Mouse (Mus musculus): ENCODE measurements around the gene Slc27a2. TPM values are rescaled to one million over a fixed set of nuclear protein-coding genes. Genes with fewer than 3 reads are reported as not detected.
"Not testable (repeated sequence)": the region's sequence is repeated elsewhere in the genome, so short reads cannot be mapped to it uniquely, and the experiment has no call there.

Gene Slc27a2
- polyA plus RNA-seq, 1 experiment from 2014 or later = 0.11 TPM

- H3K9me3 ChIP-seq (replicated peaks) = no peaks in the 10 kb centered on the region
- WGBS = 87% methylated on average over 20 of the region's 20 CpGs
- DNase-seq (ENCODE audit: low spot score) = no peak
- H3K4me1 ChIP-seq = peaks cover 10% of the 10 kb centered on the region
- no peaks in the 10 kb centered on the region for H3K27me3 ChIP-seq (ENCODE audit: low read depth, poor library complexity, severe bottlenecking)
- no peaks in the 10 kb centered on the region for H3K36me3 ChIP-seq
- no peak overlapping the region for H3K27ac ChIP-seq
- no peak overlapping the region for H3K4me3 ChIP-seq
These were observed 45.4 kb downstream of the Slc27a2 start for GRCm38 (mm10) chr2:126597279-126598241.

- DNase-seq (ENCODE audit: low spot score) = no peak
- no peaks in the 10 kb centered on the region for H3K27me3 ChIP-seq (ENCODE audit: low read depth, poor library complexity, severe bottlenecking)
- H3K27ac ChIP-seq = no peak overlapping the region
- peaks cover 10% of the 10 kb centered on the region for H3K4me1 ChIP-seq
- no peaks in the 10 kb centered on the region for H3K9me3 ChIP-seq (replicated peaks)
- WGBS = 55% methylated on average over 2 of the region's 2 CpGs
- no peaks in the 10 kb centered on the region for H3K36me3 ChIP-seq
- no peak overlapping the region for H3K4me3 ChIP-seq
These were observed 46.2 kb downstream of the Slc27a2 start for GRCm38 (mm10) chr2:126598359-126598758.

- 19% methylated on average over 3 of the region's 3 CpGs for WGBS
- no peak overlapping the region for H3K4me3 ChIP-seq
- H3K27me3 ChIP-seq (ENCODE audit: low read depth, poor library complexity, severe bottlenecking) = no peaks in the 10 kb centered on the region
- H3K9me3 ChIP-seq (replicated peaks) = no peaks in the 10 kb centered on the region
- H3K36me3 ChIP-seq = no peaks in the 10 kb centered on the region
- no peak overlapping the region for H3K27ac ChIP-seq
- DNase-seq (ENCODE audit: low spot score) = no peak
- H3K4me1 ChIP-seq = peaks cover 9% of the 10 kb centered on the region
These were observed 46.8 kb downstream of the Slc27a2 start for GRCm38 (mm10) chr2:126599005-126599404.

- DNase-seq (ENCODE audit: low spot score) = no peak
- no peak overlapping the region for H3K27ac ChIP-seq
- no peaks in the 10 kb centered on the region for H3K36me3 ChIP-seq
- 90% methylated on average over 14 of the region's 14 CpGs for WGBS
- peaks cover 5% of the 10 kb centered on the region for H3K4me1 ChIP-seq
- H3K4me3 ChIP-seq = no peak overlapping the region
- H3K27me3 ChIP-seq (ENCODE audit: low read depth, poor library complexity, severe bottlenecking) = no peaks in the 10 kb centered on the region
- H3K9me3 ChIP-seq (replicated peaks) = no peaks in the 10 kb centered on the region
These were observed 48.3 kb downstream of the Slc27a2 start for GRCm38 (mm10) chr2:126600533-126600932.

- H3K4me3 ChIP-seq = no peak overlapping the region
- no peak overlapping the region for H3K27ac ChIP-seq
- H3K27me3 ChIP-seq (ENCODE audit: low read depth, poor library complexity, severe bottlenecking) = no peaks in the 10 kb centered on the region
- H3K36me3 ChIP-seq = no peaks in the 10 kb centered on the region
- H3K4me1 ChIP-seq = peaks cover 5% of the 10 kb centered on the region
- no peaks in the 10 kb centered on the region for H3K9me3 ChIP-seq (replicated peaks)
- 89% methylated on average over 14 of the region's 14 CpGs for WGBS
- DNase-seq (ENCODE audit: low spot score) = no peak
These were observed 49.9 kb downstream of the Slc27a2 start for GRCm38 (mm10) chr2:126601918-126602600.

- 89% methylated on average over 15 of the region's 15 CpGs for WGBS
- Histone ChIP-seq H3K4me3 (no peak overlapping the region), H3K4me1 (no peaks in the 10 kb centered on the region), H3K9me3 (replicated peaks) (no peaks in the 10 kb centered on the region), H3K36me3 (no peaks in the 10 kb centered on the region), H3K27ac (no peak overlapping the region), H3K27me3 (ENCODE audit: low read depth, poor library complexity, severe bottlenecking) (no peaks in the 10 kb centered on the region)
- DNase-seq (ENCODE audit: low spot score) = no peak
These were observed 54.0 kb downstream of the Slc27a2 start for GRCm38 (mm10) chr2:126606061-126606687.

- no peak for DNase-seq (ENCODE audit: low spot score)
- no peak overlapping the region for H3K4me3 ChIP-seq
- no peaks in the 10 kb centered on the region for H3K36me3 ChIP-seq
- H3K27ac ChIP-seq = no peak overlapping the region
- H3K4me1 ChIP-seq = no peaks in the 10 kb centered on the region
- no peaks in the 10 kb centered on the region for H3K9me3 ChIP-seq (replicated peaks)
- 81% methylated on average over 4 of the region's 4 CpGs for WGBS
- no peaks in the 10 kb centered on the region for H3K27me3 ChIP-seq (ENCODE audit: low read depth, poor library complexity, severe bottlenecking)
These were observed 54.5 kb downstream of the Slc27a2 start for GRCm38 (mm10) chr2:126606688-126607062.

- DNase-seq (ENCODE audit: low spot score) = no peak
- Histone ChIP-seq H3K9me3 (replicated peaks) (no peaks in the 10 kb centered on the region), H3K36me3 (no peaks in the 10 kb centered on the region), H3K27ac (no peak overlapping the region), H3K4me3 (no peak overlapping the region), H3K27me3 (ENCODE audit: low read depth, poor library complexity, severe bottlenecking) (no peaks in the 10 kb centered on the region), H3K4me1 (no peaks in the 10 kb centered on the region)
- 83% methylated on average over 10 of the region's 10 CpGs for WGBS
These were observed 55.5 kb downstream of the Slc27a2 start for GRCm38 (mm10) chr2:126607553-126608203.

- not testable (repeated sequence) for H3K9me3 ChIP-seq (replicated peaks); H3K4me3 ChIP-seq; H3K36me3 ChIP-seq; H3K27ac ChIP-seq; H3K4me1 ChIP-seq; DNase-seq (ENCODE audit: low spot score); H3K27me3 ChIP-seq (ENCODE audit: low read depth, poor library complexity, severe bottlenecking)
- WGBS = 81% methylated on average over 12 of the region's 12 CpGs
These were observed 57.4 kb downstream of the Slc27a2 start for GRCm38 (mm10) chr2:126609600-126609999.

- no peak for DNase-seq (ENCODE audit: low spot score)
- H3K36me3 ChIP-seq = no peaks in the 10 kb centered on the region
- WGBS = 90% methylated on average over 3 of the region's 3 CpGs
These were observed 63.1 kb downstream of the Slc27a2 start for GRCm38 (mm10) chr2:126615355-126615754.

GRCm38 (mm10) chr2:126618470-126619179 is 66.4 kb downstream of the Slc27a2 start:
- H3K36me3 ChIP-seq = no peaks in the 10 kb centered on the region
- WGBS = 41% methylated on average over 8 of the region's 8 CpGs
- H3K9me3 ChIP-seq (replicated peaks) = no peaks in the 10 kb centered on the region
- H3K4me3 ChIP-seq = no peak overlapping the region
- H3K4me1 ChIP-seq = peaks cover 6% of the 10 kb centered on the region; the same call in 1 of the 2 replicates
- H3K27me3 ChIP-seq (ENCODE audit: low read depth, poor library complexity, severe bottlenecking) = no peaks in the 10 kb centered on the region
- H3K27ac ChIP-seq = no peak overlapping the region
- DNase-seq (ENCODE audit: low spot score) = no peak

More at GRCm38 (mm10) chr2:126615355-126615754, 63.1 kb downstream of the Slc27a2 start:
- Histone ChIP-seq H3K27ac (no peak overlapping the region), H3K27me3 (ENCODE audit: low read depth, poor library complexity, severe bottlenecking) (no peaks in the 10 kb centered on the region), H3K4me3 (no peak overlapping the region), H3K4me1 (no peaks in the 10 kb centered on the region), H3K9me3 (replicated peaks) (no peaks in the 10 kb centered on the region)

- peaks cover 12% of the 10 kb centered on the region; the same call in 1 of the 2 replicates for H3K4me1 ChIP-seq
- H3K4me3 ChIP-seq = no peak within 1 kb of the TSS
- H3K36me3 ChIP-seq = no peaks in the 10 kb centered on the region
- H3K9me3 ChIP-seq (replicated peaks) = no peaks in the 10 kb centered on the region
- H3K27ac ChIP-seq = no peak within 1 kb of the TSS
- no peak for DNase-seq (ENCODE audit: low spot score)
- 82% methylated on average over 14 of the region's 14 CpGs for WGBS
- no peaks in the 10 kb centered on the region for H3K27me3 ChIP-seq (ENCODE audit: low read depth, poor library complexity, severe bottlenecking)
These were observed 67.1 kb downstream of the Slc27a2 start, which contains the start of gene Hdc for GRCm38 (mm10) chr2:126619249-126619704. TSS of gene Hdc (minus strand) at chr2:126619299.
